Comparison of ENCODE assay signal across 8 mouse cellular contexts in the genomic region with DNA sequence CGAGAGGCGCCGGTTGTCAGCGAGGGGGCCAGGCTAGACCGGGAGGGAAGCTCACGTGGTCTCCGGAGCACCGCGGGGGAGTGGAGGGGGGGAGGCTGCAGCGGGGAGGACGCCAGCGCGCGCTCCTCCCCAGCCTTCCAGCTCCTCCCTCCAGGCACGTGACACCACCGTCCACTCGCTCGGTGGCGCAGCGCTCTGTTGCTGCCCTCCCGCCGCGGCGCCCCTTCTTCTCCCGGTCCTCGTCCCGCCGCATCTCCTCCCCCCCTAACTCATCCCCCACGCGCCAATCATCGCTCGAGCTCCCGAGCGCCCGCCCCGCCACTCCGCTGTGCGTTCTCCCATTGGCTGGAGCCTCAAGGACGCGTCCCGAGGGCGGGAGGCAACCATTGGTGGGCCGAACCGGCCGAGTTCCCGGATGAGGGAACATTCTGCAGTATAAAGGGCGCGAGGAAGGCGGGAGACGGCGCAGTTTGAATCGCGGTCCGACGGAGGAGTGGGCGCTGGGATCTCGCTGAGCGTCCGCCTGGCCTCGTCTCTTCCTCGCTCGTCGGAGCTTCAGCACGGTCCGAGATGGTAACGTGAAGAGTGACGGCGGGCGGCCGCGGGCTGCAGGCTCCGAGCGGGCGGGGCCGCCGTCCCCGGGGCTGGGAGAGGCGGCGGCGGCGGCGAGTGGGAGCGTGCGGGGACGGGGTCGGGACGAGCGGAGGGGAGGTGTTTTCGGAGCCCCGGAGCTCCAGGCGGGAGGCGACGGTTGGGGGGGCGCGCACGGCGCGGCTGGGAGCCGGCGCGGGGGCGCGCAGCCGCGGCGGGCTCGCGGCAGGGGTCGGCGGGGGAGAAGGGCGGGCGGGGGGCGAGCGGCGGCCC. TPM values are rescaled to one million over a fixed set of nuclear protein-coding genes. Genes with fewer than 3 reads are reported as not detected.
A peak's percentile ranks its signal among the peaks of the same experiment; 100 is the strongest.
DNase-seq lines count a peak whose midpoint lies in the region; ATAC-seq and TF ChIP-seq lines count a peak whose summit lies in the region.

TSS of gene H2afz (plus strand) at position 364 of the 864 bp plus-strand sequence.

- H3K9me3 ChIP-seq in hindbrain, postnatal 0 days (ENCODE audit: low read length) = no peaks in the 10 kb centered on the region

- peak; percentile 97 for ATAC-seq in hindbrain, postnatal 0 days
- ATAC-seq in megakaryocyte, adult 5-6 weeks (ENCODE audit: poor library complexity, severe bottlenecking) = peak; percentile 74

- H3K4me3 ChIP-seq in gastrocnemius, adult 2 months = peak within 1 kb of the TSS; percentile 75
- peak within 1 kb of the TSS; percentile 80 for H3K4me3 ChIP-seq in hindbrain, postnatal 0 days (ENCODE audit: low read length)
- peak within 1 kb of the TSS; percentile 87 for H3K4me3 ChIP-seq in left cerebral cortex, adult 2 months

- peak within 1 kb of the TSS; percentile 77 for H3K9ac ChIP-seq in hindbrain, postnatal 0 days (replicated peaks; ENCODE audit: low read length)

- H3K27me3 ChIP-seq in hindbrain, postnatal 0 days (ENCODE audit: insufficient read depth, low read length) = no peaks in the 10 kb centered on the region

- peaks cover 4% of the 10 kb centered on the region; the same call in 1 of the 2 replicates for H3K4me1 ChIP-seq in hindbrain, postnatal 0 days (ENCODE audit: insufficient read depth, low read length)

- TF ChIP-seq CTCF in gastrocnemius, adult 2 months (IDR thresholded peaks at IDR 0.05) = 0 out of 2 replicates have a peak, but pooled peaks have one; percentile 17
- TF ChIP-seq CTCF in hindbrain, postnatal 0 days (IDR thresholded peaks at IDR 0.05; ENCODE audit: low read depth) = no peak
- TF ChIP-seq CTCF in left cerebral cortex, adult 2 months (IDR thresholded peaks at IDR 0.05) = no peak; the same call in 1 of the 2 replicates

- H3K36me3 ChIP-seq in hindbrain, postnatal 0 days (ENCODE audit: insufficient read depth, low read length) = no peaks in the 10 kb centered on the region

- peak within 1 kb of the TSS; percentile 96 for H3K27ac ChIP-seq in gastrocnemius, adult 2 months
- peak within 1 kb of the TSS; percentile 96 for H3K27ac ChIP-seq in hindbrain, postnatal 0 days
- H3K27ac ChIP-seq in left cerebral cortex, adult 2 months = peak within 1 kb of the TSS; percentile 96

- peak; percentile 94 for DNase-seq in WW6 (ENCODE audit: low read depth, low spot score)
- DNase-seq in cerebellum, postnatal 4 days (ENCODE audit: low spot score in 2 of 2) = peak; percentile 98
- peak; percentile 100 for DNase-seq in gastrocnemius, adult 2 months
- DNase-seq in hindbrain, postnatal 0 days (ENCODE audit: low spot score) = peak; percentile 99
- peak; percentile 98 to 99 for DNase-seq in left cerebral cortex, adult 2 months (ENCODE audit: extremely low spot score in 1 of 2, low spot score in 2 of 2)
- DNase-seq in right cerebral cortex, adult 2 months (ENCODE audit: low spot score in 2 of 2) = peak; percentile 97 to 99
- DNase-seq in urinary bladder, postnatal 14 days (ENCODE audit: low spot score) = peak; percentile 99

- 2% methylated on average over 80 of the region's 115 CpGs for WGBS in hindbrain, postnatal 0 days

- peak within 1 kb of the TSS; percentile 63 for H3K4me2 ChIP-seq in hindbrain, postnatal 0 days (ENCODE audit: low read depth, low read length)

- intact Hi-C loops in gastrocnemius, adult 2 months (cut with DNase I) = no loop called here
- intact Hi-C loops in left cerebral cortex, adult 2 months (cut with DNase I) = loop anchor here (5.0 kb wide), 1 partner anchor 578 kb away; the partner anchor contains the start of gene Adh5

RNA-seq across cellular contexts. Expression of gene H2afz, which starts in this region (rescaled TPM):
- 10 to 100 TPM; 64.1 to 76.3 TPM for total RNA-seq in gastrocnemius, adult 2 months (2021)
- total RNA-seq in hindbrain, postnatal 0 days (2014; rRNA removed) = 542 and 567 TPM in 2 replicates
- polyA plus RNA-seq in hindbrain, postnatal 0 days (2015; fragmentation: Nextera tagmentation; extraction: Ambion mirVana) = 814 and 865 TPM in 2 replicates
- 100 to 1,000 TPM; 168 to 196 TPM for total RNA-seq in left cerebral cortex, adult 2 months (2021)
- 1,652 and 1,948 TPM in 2 replicates for total RNA-seq in megakaryocyte, adult 5-6 weeks (2015)
- total RNA-seq in megakaryocyte, adult 5-6 weeks (2017) = 1,300 and 1,333 TPM in 2 replicates

Comparison
In these comparisons a context has a peak if more than half of its experiments do, and no peak if none do; other contexts are left out.
1. Peak in every context shown above with its lines: DNase-seq, ATAC-seq, H3K4me3 ChIP-seq and H3K27ac ChIP-seq.